Mouse (Mus musculus): ENCODE data around the gene Gm1043. TPM values are rescaled to one million over a fixed set of nuclear protein-coding genes. Genes with fewer than 3 reads are reported as not detected.
A peak's percentile ranks its signal among the peaks of the same experiment; 100 is the strongest.

Gene Gm1043
- total RNA-seq, 4 experiments from 2014 or later: 0.44 to 1.7 (median 1.1) TPM

GRCm38 (mm10) chr5:37205420-37205819, 120.2 kb downstream of the Gm1043 start:
- DNase-seq: no peak

- DNase-seq: no peak
These were observed 121.2 kb downstream of the Gm1043 start for GRCm38 (mm10) chr5:37206364-37206763.

- DNase-seq: no peak
These were observed 128.0 kb downstream of the Gm1043 start for GRCm38 (mm10) chr5:37212938-37213708.

GRCm38 (mm10) chr5:37213709-37214103, 128.5 kb downstream of the Gm1043 start:
- no peak for DNase-seq

GRCm38 (mm10) chr5:37214614-37215013, 129.4 kb downstream of the Gm1043 start:
- DNase-seq: no peak

GRCm38 (mm10) chr5:37215276-37215675, 130.1 kb downstream of the Gm1043 start:
- peak; percentile 51 for DNase-seq

GRCm38 (mm10) chr5:37219615-37220014, 134.4 kb downstream of the Gm1043 start:
- DNase-seq: no peak

GRCm38 (mm10) chr5:37220575-37220974, 135.4 kb downstream of the Gm1043 start:
- no peak for DNase-seq

- no peak for DNase-seq
These were observed 136.4 kb downstream of the Gm1043 start for GRCm38 (mm10) chr5:37221563-37221962.

- no peak for DNase-seq
These were observed 137.1 kb downstream of the Gm1043 start for GRCm38 (mm10) chr5:37222316-37222715.

GRCm38 (mm10) chr5:37225708-37226107, 140.5 kb downstream of the Gm1043 start:
- no peak for DNase-seq

- DNase-seq: no peak
These were observed 142.9 kb downstream of the Gm1043 start for GRCm38 (mm10) chr5:37227956-37228680.

- no peak for DNase-seq
These were observed 143.7 kb downstream of the Gm1043 start for GRCm38 (mm10) chr5:37228894-37229293.

- DNase-seq: no peak
These were observed 147.9 kb downstream of the Gm1043 start for GRCm38 (mm10) chr5:37233010-37233557.

- no peak for DNase-seq
These were observed 153.5 kb downstream of the Gm1043 start for GRCm38 (mm10) chr5:37238654-37239053.

- DNase-seq: no peak
These were observed 155.4 kb downstream of the Gm1043 start for GRCm38 (mm10) chr5:37240550-37240949.

- no peak for DNase-seq
These were observed 156.1 kb downstream of the Gm1043 start for GRCm38 (mm10) chr5:37241224-37241623.

- DNase-seq: peak; percentile 25
These were observed 156.5 kb downstream of the Gm1043 start, which contains the start of gene Crmp1 for GRCm38 (mm10) chr5:37241651-37242151. Crmp1 (plus strand) TSS chr5:37241940.

GRCm38 (mm10) chr5:37242360-37243168, 157.4 kb downstream of the Gm1043 start:
- DNase-seq: no peak

- peak; percentile 37 for DNase-seq
These were observed 158.2 kb downstream of the Gm1043 start for GRCm38 (mm10) chr5:37243169-37243886.

- DNase-seq: no peak
These were observed 159.0 kb downstream of the Gm1043 start for GRCm38 (mm10) chr5:37244161-37244560.
